Mouse (Mus musculus) forebrain, embryonic 13.5 days (tissue): Measurements from ENCODE around the gene Ubash3b. TPM values are rescaled to one million over a fixed set of nuclear protein-coding genes. Genes with fewer than 3 reads are reported as not detected.

Source experiments
- ATAC-seq: fragments of 200-750 bp; cut with Nextera tagmentation; 2 replicates; pipeline ENCODE4 v1.8.0; 2017
- H3K27ac ChIP-seq: fragments of 300-500 bp; sonication (generic); 2 replicates; pipeline ENCODE4 v1.5.1; 2015; ENCODE audit warnings: inconsistent platforms, mild to moderate bottlenecking, moderate library complexity
- H3K27me3 ChIP-seq: fragments of 300-500 bp; sonication (generic); 2 replicates; pipeline ENCODE4 v1.6.1; 2015; ENCODE audit warnings: mild to moderate bottlenecking, inconsistent platforms
- H3K36me3 ChIP-seq: fragments of 300-500 bp; sonication (generic); 2 replicates; pipeline ENCODE4 v1.6.1; 2015; ENCODE audit warnings: mild to moderate bottlenecking, inconsistent platforms; ENCODE audit not compliant: poor library complexity, severe bottlenecking
- H3K4me1 ChIP-seq: fragments of 300-500 bp; sonication (generic); 2 replicates; pipeline ENCODE4 v1.6.1; 2015; ENCODE audit warnings: inconsistent platforms
- H3K4me2 ChIP-seq: fragments of 300-500 bp; sonication (generic); 2 replicates; pipeline ENCODE4 v1.6.1; 2015; ENCODE audit warnings: inconsistent platforms, mild to moderate bottlenecking, moderate library complexity
- H3K4me3 ChIP-seq: fragments of 300-500 bp; sonication (generic); 2 replicates; pipeline ENCODE4 v1.5.1; 2015; ENCODE audit warnings: mild to moderate bottlenecking, inconsistent platforms
- H3K9ac ChIP-seq: fragments of 300-500 bp; sonication (generic); 2 replicates; pipeline ENCODE4 v1.6.1; 2015; ENCODE audit warnings: mild to moderate bottlenecking, inconsistent platforms
- H3K9me3 ChIP-seq: fragments of 300-500 bp; sonication (generic); replicated peaks from 2 replicates; pipeline ENCODE4 v1.6.1; 2016; ENCODE audit warnings: inconsistent platforms
- WGBS: fragments of 180-500 bp; shearing (Covaris S2); methylation state at CpG from one replicate; pipeline ENCODE4 v1.1.7; 2015; 5-methylcytosine and 5-hydroxymethylcytosine counted together
- polyA plus RNA-seq: library from polyadenylated mRNA; unstranded; fragments of >200 nt; fragmentation: Nextera tagmentation; extraction: Ambion mirVana; gene quantifications from 2 replicates; pipeline ENCODE4 v1.2.1, GENCODE M21; 2015

Gene Ubash3b
- polyA plus RNA-seq, 1 experiment from 2014 or later: 9.7 TPM

GRCm38 (mm10) chr9:41058765-41059535, 102.5 kb downstream of the Ubash3b start:
- WGBS: 72% methylated on average over 8 of the region's 8 CpGs
- no peak for ATAC-seq

GRCm38 (mm10) chr9:41054166-41054565, 107.3 kb downstream of the Ubash3b start:
- WGBS: 85% methylated on average over 9 of the region's 9 CpGs
- H3K4me3 ChIP-seq: no peak overlapping the region
- no peak for ATAC-seq

More at GRCm38 (mm10) chr9:41058765-41059535, 102.5 kb downstream of the Ubash3b start:
- H3K4me3 ChIP-seq: no peak overlapping the region
- H3K4me1 ChIP-seq: peaks cover 10% of the 10 kb centered on the region
- no peaks in the 10 kb centered on the region for H3K9me3 ChIP-seq
- H3K4me2 ChIP-seq: no peak overlapping the region
- no peaks in the 10 kb centered on the region for H3K27me3 ChIP-seq
- no peak overlapping the region for H3K27ac ChIP-seq
- H3K9ac ChIP-seq: no peak overlapping the region
- H3K36me3 ChIP-seq: no peaks in the 10 kb centered on the region

GRCm38 (mm10) chr9:41053478-41053877, 108.0 kb downstream of the Ubash3b start:
- WGBS: 43% methylated on average over 4 of the region's 4 CpGs
- Histone ChIP-seq H3K27ac (no peak overlapping the region), H3K9me3 (no peaks in the 10 kb centered on the region), H3K36me3 (no peaks in the 10 kb centered on the region), H3K4me2 (no peak overlapping the region), H3K4me1 (peaks cover 11% of the 10 kb centered on the region; the same call in 1 of the 2 replicates), H3K9ac (no peak overlapping the region), H3K4me3 (no peak overlapping the region), H3K27me3 (no peaks in the 10 kb centered on the region)
- ATAC-seq: no peak

More at GRCm38 (mm10) chr9:41054166-41054565, 107.3 kb downstream of the Ubash3b start:
- peaks cover 11% of the 10 kb centered on the region; the same call in 1 of the 2 replicates for H3K4me1 ChIP-seq
- no peaks in the 10 kb centered on the region for H3K9me3 ChIP-seq
- H3K36me3 ChIP-seq: no peaks in the 10 kb centered on the region
- H3K27ac ChIP-seq: no peak overlapping the region
- no peak overlapping the region for H3K9ac ChIP-seq
- no peak overlapping the region for H3K4me2 ChIP-seq
- no peaks in the 10 kb centered on the region for H3K27me3 ChIP-seq

GRCm38 (mm10) chr9:41051080-41051932, 110.2 kb downstream of the Ubash3b start:
- Histone ChIP-seq H3K4me2 (no peak overlapping the region), H3K27ac (peak overlapping the region; percentile 44), H3K27me3 (no peaks in the 10 kb centered on the region), H3K9ac (no peak overlapping the region), H3K4me1 (peaks cover 11% of the 10 kb centered on the region; the same call in 1 of the 2 replicates), H3K4me3 (no peak overlapping the region), H3K36me3 (no peaks in the 10 kb centered on the region), H3K9me3 (no peaks in the 10 kb centered on the region)
- no peak for ATAC-seq
- WGBS: 68% methylated on average over 11 of the region's 11 CpGs

GRCm38 (mm10) chr9:41050331-41051079, 111.0 kb downstream of the Ubash3b start:
- H3K27me3 ChIP-seq: no peaks in the 10 kb centered on the region
- no peak overlapping the region for H3K4me3 ChIP-seq
- no peaks in the 10 kb centered on the region for H3K36me3 ChIP-seq
- no peak for ATAC-seq
- peak overlapping the region; percentile 44 for H3K27ac ChIP-seq
- H3K4me2 ChIP-seq: no peak overlapping the region
- no peaks in the 10 kb centered on the region for H3K9me3 ChIP-seq
- no peak overlapping the region for H3K9ac ChIP-seq
- 79% methylated on average over 12 of the region's 12 CpGs for WGBS
- H3K4me1 ChIP-seq: peaks cover 11% of the 10 kb centered on the region; the same call in 1 of the 2 replicates

GRCm38 (mm10) chr9:41049282-41049681, 112.2 kb downstream of the Ubash3b start:
- H3K4me2 ChIP-seq: no peak overlapping the region

GRCm38 (mm10) chr9:41048820-41049219, 112.7 kb downstream of the Ubash3b start:
- Histone ChIP-seq H3K27me3 (no peaks in the 10 kb centered on the region), H3K9ac (no peak overlapping the region), H3K27ac (no peak overlapping the region), H3K4me3 (no peak overlapping the region), H3K4me2 (no peak overlapping the region), H3K4me1 (peaks cover 11% of the 10 kb centered on the region; the same call in 1 of the 2 replicates), H3K36me3 (no peaks in the 10 kb centered on the region), H3K9me3 (no peaks in the 10 kb centered on the region)
- no peak for ATAC-seq
- WGBS: 84% methylated on average over 3 of the region's 3 CpGs

More at GRCm38 (mm10) chr9:41049282-41049681, 112.2 kb downstream of the Ubash3b start:
- no peaks in the 10 kb centered on the region for H3K9me3 ChIP-seq
- no peaks in the 10 kb centered on the region for H3K27me3 ChIP-seq
- ATAC-seq: no peak
- peaks cover 11% of the 10 kb centered on the region; the same call in 1 of the 2 replicates for H3K4me1 ChIP-seq
- H3K27ac ChIP-seq: no peak overlapping the region
- WGBS: 84% methylated on average over 7 of the region's 7 CpGs
- no peak overlapping the region for H3K9ac ChIP-seq
- H3K36me3 ChIP-seq: no peaks in the 10 kb centered on the region
- H3K4me3 ChIP-seq: no peak overlapping the region

- Histone ChIP-seq H3K27me3 (no peaks in the 10 kb centered on the region), H3K4me2 (no peak overlapping the region), H3K36me3 (no peaks in the 10 kb centered on the region), H3K27ac (no peak overlapping the region), H3K9me3 (no peaks in the 10 kb centered on the region), H3K4me3 (no peak overlapping the region), H3K4me1 (peaks cover 11% of the 10 kb centered on the region; the same call in 1 of the 2 replicates), H3K9ac (no peak overlapping the region)
- ATAC-seq: no peak
- WGBS: 92% methylated on average over 7 of the region's 7 CpGs
Measured at GRCm38 (mm10) chr9:41048216-41048615, 113.3 kb downstream of the Ubash3b start.

GRCm38 (mm10) chr9:41047654-41048053, 113.8 kb downstream of the Ubash3b start:
- H3K4me1 ChIP-seq: peaks cover 11% of the 10 kb centered on the region; the same call in 1 of the 2 replicates
- 0 out of 2 replicates have a peak, but pooled peaks cover under 1% of the 10 kb centered on the region for H3K36me3 ChIP-seq
- no peak overlapping the region for H3K4me2 ChIP-seq
- no peaks in the 10 kb centered on the region for H3K27me3 ChIP-seq
- ATAC-seq: no peak
- H3K9me3 ChIP-seq: no peaks in the 10 kb centered on the region
- WGBS: 90% methylated on average over 2 of the region's 2 CpGs
- H3K27ac ChIP-seq: no peak overlapping the region
- no peak overlapping the region for H3K9ac ChIP-seq
- no peak overlapping the region for H3K4me3 ChIP-seq

GRCm38 (mm10) chr9:41044626-41045025, 116.9 kb downstream of the Ubash3b start:
- 11% methylated on average over 3 of the region's 3 CpGs for WGBS
- no peaks in the 10 kb centered on the region for H3K4me1 ChIP-seq
- peaks cover 5% of the 10 kb centered on the region; the same call in 1 of the 2 replicates for H3K36me3 ChIP-seq
- no peak overlapping the region for H3K4me3 ChIP-seq
- ATAC-seq: peak; percentile 16; the same call in 1 of the 2 replicates
- no peak overlapping the region for H3K27ac ChIP-seq
- H3K4me2 ChIP-seq: no peak overlapping the region
- no peaks in the 10 kb centered on the region for H3K27me3 ChIP-seq
- no peaks in the 10 kb centered on the region for H3K9me3 ChIP-seq
- no peak overlapping the region for H3K9ac ChIP-seq

- 84% methylated on average over 5 of the region's 5 CpGs for WGBS
- H3K4me3 ChIP-seq: no peak overlapping the region
Measured at GRCm38 (mm10) chr9:41043641-41044040, 117.9 kb downstream of the Ubash3b start.

More at GRCm38 (mm10) chr9:41043641-41044040, 117.9 kb downstream of the Ubash3b start:
- Histone ChIP-seq H3K4me2 (no peak overlapping the region), H3K9ac (no peak overlapping the region), H3K4me1 (no peaks in the 10 kb centered on the region), H3K27ac (no peak overlapping the region), H3K9me3 (no peaks in the 10 kb centered on the region), H3K27me3 (no peaks in the 10 kb centered on the region), H3K36me3 (peaks cover 5% of the 10 kb centered on the region; the same call in 1 of the 2 replicates)
- no peak for ATAC-seq
